Mouse (Mus musculus) hindbrain, embryonic 14.5 days (tissue): Measurements from ENCODE around the gene Gm8947. TPM values are rescaled to one million over a fixed set of nuclear protein-coding genes. Genes with fewer than 3 reads are reported as not detected.

Source experiments
- ATAC-seq: fragments of 200-750 bp; cut with Nextera tagmentation; 2 replicates; pipeline ENCODE4 v1.8.0; 2017; ENCODE audit warnings: moderate number of reproducible peaks, mild to moderate bottlenecking, moderate TSS enrichment, moderate library complexity; ENCODE audit not compliant: low FRiP score
- DNase-seq: peaks from one replicate; pipeline ENCODE4 v3.0.0-alpha.2; 2015; ENCODE audit warnings: low spot score
- H3K27ac ChIP-seq: fragments of 300-500 bp; sonication (generic); 2 replicates; pipeline ENCODE4 v1.5.1; 2014; ENCODE audit warnings: mild to moderate bottlenecking, moderate library complexity
- H3K27me3 ChIP-seq: fragments of 300-500 bp; sonication (generic); 2 replicates; pipeline ENCODE4 v1.6.1; 2014; ENCODE audit warnings: mild to moderate bottlenecking, low read length, mixed read lengths; ENCODE audit not compliant: control insufficient read depth, insufficient read depth
- H3K36me3 ChIP-seq: fragments of 300-500 bp; sonication (generic); replicated peaks from 2 replicates; pipeline ENCODE4 v1.6.1; 2014; ENCODE audit not compliant: control insufficient read depth, insufficient read depth
- H3K4me1 ChIP-seq: fragments of 300-500 bp; sonication (generic); replicated peaks from 2 replicates; pipeline ENCODE4 v1.6.1; 2014; ENCODE audit warnings: antibody characterized with exemption, low read length, mixed read lengths; ENCODE audit not compliant: control insufficient read depth, insufficient read depth
- H3K4me2 ChIP-seq: fragments of 300-500 bp; sonication (generic); replicated peaks from 2 replicates; pipeline ENCODE4 v1.6.1; 2014; ENCODE audit warnings: mild to moderate bottlenecking, moderate library complexity
- H3K4me3 ChIP-seq: fragments of 300-500 bp; sonication (generic); replicated peaks from 2 replicates; pipeline ENCODE4 v1.5.1; 2014; ENCODE audit warnings: mild to moderate bottlenecking, low read length
- H3K9ac ChIP-seq: fragments of 300-500 bp; sonication (generic); 2 replicates; pipeline ENCODE4 v1.6.1; 2014
- H3K9me3 ChIP-seq: fragments of 300-500 bp; sonication (generic); 2 replicates; pipeline ENCODE4 v1.6.1; 2016; ENCODE audit warnings: low read length; ENCODE audit not compliant: control insufficient read depth
- WGBS: fragments of 180-500 bp; shearing (Covaris S2); extraction: QIAGEN DNeasy Blood & Tissue Kit; methylation state at CpG from one replicate; pipeline ENCODE4 v1.1.7; 2014; 5-methylcytosine and 5-hydroxymethylcytosine counted together
- polyA plus RNA-seq: library from polyadenylated mRNA; unstranded; fragments of >200 nt; fragmentation: Nextera tagmentation; extraction: Ambion mirVana; gene quantifications from 2 replicates; pipeline ENCODE4 v1.2.1, GENCODE M21; 2014

The Gm8947 gene
- polyA plus RNA-seq, 1 experiment from 2014 or later: not detected

DNA sequence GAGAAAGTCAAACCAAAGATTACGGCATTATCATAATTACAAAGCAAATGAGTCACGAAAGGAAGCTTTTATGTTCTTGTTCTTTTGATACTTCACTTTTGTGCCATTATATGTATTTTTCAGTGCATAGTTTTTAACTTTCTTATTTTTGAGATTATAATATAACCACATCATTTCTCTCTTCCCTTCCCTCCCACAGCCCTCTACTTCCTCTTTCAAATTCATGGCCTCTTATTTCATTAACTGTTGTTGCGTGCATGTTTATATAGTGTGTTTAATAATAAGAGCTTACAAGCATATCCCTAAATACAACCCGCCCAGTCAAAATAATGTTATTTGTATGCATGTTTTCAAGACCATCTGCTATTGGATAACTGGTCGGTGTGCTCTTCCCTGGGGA is 26.9 kb downstream of the Gm8947 start:
- no peak for ATAC-seq
- 91% methylated on average over 5 of the region's 5 CpGs for WGBS
- Histone ChIP-seq H3K27ac (no peak overlapping the region), H3K36me3 (no peaks in the 10 kb centered on the region), H3K27me3 (no peaks in the 10 kb centered on the region), H3K9ac (no peak overlapping the region), H3K4me2 (no peak overlapping the region), H3K9me3 (no peaks in the 10 kb centered on the region), H3K4me3 (no peak overlapping the region), H3K4me1 (no peaks in the 10 kb centered on the region)
- DNase-seq: no peak

DNA sequence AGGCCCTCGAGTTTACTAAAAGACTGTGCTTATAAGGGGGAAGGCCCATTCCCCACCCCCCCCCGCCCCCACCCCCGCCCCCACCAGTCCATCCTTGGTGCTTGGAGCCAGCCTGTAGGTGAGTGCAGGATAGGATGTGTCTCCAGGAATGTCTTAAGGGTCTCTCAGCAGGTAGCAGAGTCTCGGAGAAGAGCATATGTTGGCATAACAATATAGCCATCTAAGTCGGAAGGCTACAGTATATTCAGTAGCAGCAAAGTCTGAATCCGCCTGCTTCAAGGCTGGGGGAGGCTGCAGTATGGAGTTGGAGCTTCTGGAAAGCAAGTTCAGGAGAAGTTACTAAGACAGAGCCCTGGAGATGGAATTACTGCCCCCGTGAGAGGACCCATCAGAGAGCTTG is 27.9 kb downstream of the Gm8947 start:
- Histone ChIP-seq H3K36me3 (no peaks in the 10 kb centered on the region), H3K4me2 (no peak overlapping the region), H3K4me1 (no peaks in the 10 kb centered on the region), H3K4me3 (no peak overlapping the region), H3K27me3 (no peaks in the 10 kb centered on the region), H3K27ac (no peak overlapping the region), H3K9ac (no peak overlapping the region), H3K9me3 (no peaks in the 10 kb centered on the region)
- no peak for ATAC-seq
- WGBS: 74% methylated on average over 7 of the region's 7 CpGs
- DNase-seq: no peak

DNA sequence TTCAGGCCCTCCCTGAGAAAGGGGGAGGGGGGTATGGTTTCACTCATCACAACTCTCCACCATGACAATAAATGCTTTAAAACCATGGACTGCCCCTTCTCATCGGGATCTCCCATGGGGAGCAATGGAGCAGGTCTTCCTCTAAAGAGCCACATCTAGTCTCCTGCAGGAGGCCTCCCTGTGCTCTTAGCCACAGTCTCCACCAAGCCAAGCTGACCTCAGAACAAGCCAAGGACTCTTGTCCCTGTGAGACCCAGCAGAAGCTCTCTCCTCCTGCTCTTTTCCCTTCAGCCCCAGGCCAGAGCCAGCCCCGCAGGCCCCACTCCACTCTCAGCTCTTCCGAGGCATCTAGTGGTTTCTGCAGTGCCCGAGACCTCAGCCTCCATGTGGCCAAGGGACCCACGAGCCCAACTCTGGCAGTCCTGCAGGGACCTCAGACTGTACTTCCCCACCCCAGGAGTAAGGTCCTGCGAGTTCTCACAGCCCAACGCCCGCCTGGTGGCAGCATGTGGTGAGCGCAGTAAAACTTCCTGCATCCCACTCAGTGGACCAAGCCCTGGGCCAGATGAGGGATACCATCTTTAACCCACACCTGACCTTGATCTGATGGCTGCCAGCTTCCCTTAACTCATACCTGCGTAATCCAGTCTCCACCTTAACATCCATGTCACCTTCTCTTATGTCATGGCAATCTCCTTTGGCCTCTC is 30.5 kb downstream of the Gm8947 start:
- H3K27me3 ChIP-seq: no peaks in the 10 kb centered on the region
- no peak overlapping the region for H3K4me2 ChIP-seq
- 90% methylated on average over 10 of the region's 10 CpGs for WGBS
- no peaks in the 10 kb centered on the region for H3K36me3 ChIP-seq
- H3K9ac ChIP-seq: no peak overlapping the region
- ATAC-seq (no peak), DNase-seq (no peak)
- no peak overlapping the region for H3K4me3 ChIP-seq
- no peaks in the 10 kb centered on the region for H3K4me1 ChIP-seq
- no peaks in the 10 kb centered on the region for H3K9me3 ChIP-seq
- H3K27ac ChIP-seq: no peak overlapping the region

DNA sequence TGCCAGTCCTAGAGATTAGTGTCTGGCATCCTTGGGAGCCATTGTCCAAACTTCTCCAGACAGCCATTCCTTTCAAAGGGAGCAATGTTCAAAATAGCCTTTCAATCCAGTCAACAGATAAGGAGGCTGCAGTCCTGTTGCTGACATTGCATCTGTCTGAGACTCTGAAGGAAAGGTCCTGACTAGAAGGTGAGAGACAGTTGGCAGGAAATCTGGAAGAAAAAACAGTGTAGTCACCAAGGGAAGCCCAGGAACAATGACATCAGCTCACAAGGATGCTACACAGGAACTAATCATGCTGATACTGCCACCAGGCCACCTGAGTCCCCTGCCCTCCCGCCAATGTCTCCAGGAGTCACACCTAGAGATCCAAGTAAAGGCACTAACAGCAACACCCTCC is 31.2 kb downstream of the Gm8947 start:
- H3K36me3 ChIP-seq: no peaks in the 10 kb centered on the region
- no peak overlapping the region for H3K27ac ChIP-seq
- no peak overlapping the region for H3K4me2 ChIP-seq
- no peaks in the 10 kb centered on the region for H3K27me3 ChIP-seq
- DNase-seq: no peak
- WGBS: 77% methylated on average over 1 of the region's 1 CpGs
- no peak overlapping the region for H3K4me3 ChIP-seq
- no peaks in the 10 kb centered on the region for H3K4me1 ChIP-seq
- H3K9me3 ChIP-seq: no peaks in the 10 kb centered on the region
- ATAC-seq: no peak
- H3K9ac ChIP-seq: no peak overlapping the region

DNA sequence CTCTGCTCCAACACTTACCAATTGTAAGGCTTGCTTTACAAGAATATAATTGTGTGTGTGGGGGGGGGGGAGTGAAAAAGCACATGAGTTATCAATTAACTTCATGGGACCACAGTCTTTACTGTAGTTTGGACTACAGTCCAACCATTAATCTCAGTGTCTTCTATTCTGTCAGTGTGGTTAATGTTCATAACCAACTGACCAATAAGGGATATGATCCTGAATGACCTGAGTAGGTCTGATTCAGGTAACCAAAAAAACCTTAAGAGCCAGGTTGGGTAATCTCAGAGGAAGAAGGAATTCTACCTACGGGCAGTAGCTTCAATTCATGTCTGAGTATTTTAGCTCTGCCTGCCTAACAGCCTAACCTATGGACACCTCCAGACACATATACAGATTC is 32.4 kb downstream of the Gm8947 start:
- no peak for DNase-seq
- Histone ChIP-seq H3K4me1 (no peaks in the 10 kb centered on the region), H3K9me3 (no peaks in the 10 kb centered on the region), H3K27me3 (no peaks in the 10 kb centered on the region), H3K36me3 (no peaks in the 10 kb centered on the region), H3K4me3 (no peak overlapping the region), H3K4me2 (no peak overlapping the region), H3K27ac (no peak overlapping the region), H3K9ac (no peak overlapping the region)
- 97% methylated on average over 1 of the region's 1 CpGs for WGBS
- no peak for ATAC-seq

GRCm38 (mm10) chr1:151227506-151227905 is 35.3 kb downstream of the Gm8947 start:
- no peaks in the 10 kb centered on the region for H3K27me3 ChIP-seq
- H3K4me2 ChIP-seq: no peak overlapping the region
- no peaks in the 10 kb centered on the region for H3K9me3 ChIP-seq
- H3K27ac ChIP-seq: no peak overlapping the region
- no peaks in the 10 kb centered on the region for H3K36me3 ChIP-seq
- H3K4me3 ChIP-seq: no peak overlapping the region
- DNase-seq: no peak
- no peaks in the 10 kb centered on the region for H3K4me1 ChIP-seq
- 84% methylated on average over 8 of the region's 8 CpGs for WGBS
- H3K9ac ChIP-seq: no peak overlapping the region
- ATAC-seq: no peak

GRCm38 (mm10) chr1:151228320-151228989 is 36.3 kb downstream of the Gm8947 start:
- 85% methylated on average over 1 of the region's 1 CpGs for WGBS
- no peaks in the 10 kb centered on the region for H3K27me3 ChIP-seq
- DNase-seq: no peak

DNA sequence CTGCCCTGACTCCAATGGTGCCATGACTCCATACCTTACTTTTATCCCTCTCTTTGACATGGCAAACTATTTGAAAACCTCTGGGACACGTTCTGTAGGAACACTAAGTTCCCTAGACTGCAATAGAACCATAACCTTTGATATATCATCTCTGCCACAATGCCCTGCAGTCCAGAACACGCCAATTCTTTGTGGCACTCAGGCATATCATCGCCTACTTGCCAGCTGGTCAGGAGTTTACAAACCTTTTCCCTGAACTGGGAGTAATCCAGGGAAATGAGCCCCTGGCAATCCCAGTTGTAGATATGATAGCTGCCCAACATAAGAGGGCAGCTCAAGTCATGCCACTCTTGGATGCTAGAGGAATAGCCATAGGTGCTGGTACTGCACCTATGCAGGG is 40.2 kb downstream of the Gm8947 start:
- WGBS: 84% methylated on average over 3 of the region's 3 CpGs
- H3K9me3 ChIP-seq: no peaks in the 10 kb centered on the region
- H3K27me3 ChIP-seq: no peaks in the 10 kb centered on the region
- DNase-seq: no peak
- H3K9ac ChIP-seq: no peak overlapping the region
- ATAC-seq: no peak
- H3K4me1 ChIP-seq: no peaks in the 10 kb centered on the region
- no peaks in the 10 kb centered on the region for H3K36me3 ChIP-seq
- no peak overlapping the region for H3K27ac ChIP-seq
- H3K4me2 ChIP-seq: no peak overlapping the region
- H3K4me3 ChIP-seq: no peak overlapping the region

More at GRCm38 (mm10) chr1:151228320-151228989, 36.3 kb downstream of the Gm8947 start:
- no peaks in the 10 kb centered on the region for H3K9me3 ChIP-seq
- H3K4me1 ChIP-seq: no peaks in the 10 kb centered on the region
- H3K27ac ChIP-seq: no peak overlapping the region
- no peaks in the 10 kb centered on the region for H3K36me3 ChIP-seq
- H3K9ac ChIP-seq: no peak overlapping the region
- no peak overlapping the region for H3K4me2 ChIP-seq
- H3K4me3 ChIP-seq: no peak overlapping the region
- no peak for ATAC-seq

DNA sequence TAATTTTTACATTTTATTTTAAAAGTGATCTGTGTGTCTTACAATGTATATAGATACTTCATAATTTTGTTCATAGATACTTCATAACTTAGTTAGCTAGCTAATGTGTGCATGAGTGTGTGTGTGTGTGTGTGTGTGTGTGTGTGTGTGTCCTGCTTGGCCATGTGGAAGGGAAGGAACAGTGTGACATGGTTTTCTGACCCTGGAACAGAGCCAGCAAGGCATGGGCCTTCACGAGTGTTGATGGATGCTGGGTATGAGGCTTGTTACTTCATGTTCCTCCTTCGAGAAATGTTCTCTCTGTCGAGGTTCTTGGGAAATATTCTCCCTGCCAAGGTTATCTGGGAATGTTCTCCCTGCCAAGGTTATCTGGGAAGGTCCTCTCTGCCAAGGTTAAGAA is 41.6 kb downstream of the Gm8947 start:
- Histone ChIP-seq H3K9ac (no peak overlapping the region), H3K4me1 (no peaks in the 10 kb centered on the region), H3K9me3 (no peaks in the 10 kb centered on the region), H3K27ac (no peak overlapping the region), H3K27me3 (no peaks in the 10 kb centered on the region), H3K4me2 (no peak overlapping the region), H3K4me3 (no peak overlapping the region), H3K36me3 (no peaks in the 10 kb centered on the region)
- ATAC-seq: no peak
- 87% methylated on average over 3 of the region's 3 CpGs for WGBS
- no peak for DNase-seq
